Mouse (Mus musculus) inflammation-experienced regulatory T-cells, adult 6 months (primary cell): Measurements from ENCODE around the gene Susd1. TPM values are rescaled to one million over a fixed set of nuclear protein-coding genes. Genes with fewer than 3 reads are reported as not detected.
A peak's percentile ranks its signal among the peaks of the same experiment; 100 is the strongest.

ENCODE experiments used
- ATAC-seq: one replicate; pipeline ENCODE4 v1.8.0; 2017
- polyA plus RNA-seq, 3 experiments: library from polyadenylated mRNA; unstranded; fragments of 100-300 nt; shearing (Covaris generic); gene quantifications; one replicate each; pipeline ENCODE4 v1.2.1; 2017

Gene Susd1
- polyA plus RNA-seq, result 1 to 10 TPM in 1 of 3 experiments, under 1 TPM in 1, not detected in 1; 0.82 to 1.3 TPM

DNA sequence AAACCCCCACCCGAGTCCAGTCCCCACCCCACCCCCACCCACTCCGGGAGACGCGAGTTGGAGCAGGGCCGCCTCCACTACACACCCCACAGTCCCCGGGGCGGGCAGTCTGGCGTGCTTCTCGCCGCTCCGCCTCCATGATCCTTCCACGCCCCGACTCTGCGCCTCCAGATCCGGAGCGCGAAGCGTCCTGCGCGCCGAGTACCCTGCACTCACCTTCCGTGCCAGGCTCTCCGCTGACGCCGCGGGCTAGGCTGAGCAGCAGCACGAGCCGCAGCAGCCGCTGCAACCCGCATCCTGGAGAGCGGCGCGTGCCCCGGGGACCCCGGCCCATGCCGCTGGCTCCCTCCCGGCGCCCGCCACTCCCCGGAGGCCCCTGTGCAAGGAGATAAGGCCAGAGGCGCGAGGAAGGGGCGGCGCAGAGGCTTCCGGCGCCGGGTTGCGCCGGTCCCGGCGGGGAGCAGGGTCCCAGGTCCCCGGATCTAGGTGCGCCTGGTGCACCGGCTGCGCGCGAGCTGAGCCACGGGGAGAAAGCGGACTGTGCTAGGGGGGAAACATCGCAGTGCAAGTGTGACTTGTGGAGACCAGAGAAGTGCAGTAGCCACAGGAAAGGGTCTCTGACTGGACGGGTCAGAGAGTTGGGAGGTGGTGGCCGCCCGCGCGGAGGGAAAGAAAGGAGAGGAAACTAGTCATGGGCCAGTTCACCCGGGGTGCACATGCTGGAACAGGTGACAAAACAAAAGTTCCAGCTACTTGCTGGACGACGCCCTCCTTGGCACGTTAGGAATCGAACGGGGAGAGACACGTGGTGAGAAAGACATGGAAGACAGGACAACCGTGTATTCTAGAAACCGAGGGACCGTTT is at the start of gene Susd1:
Susd1 (minus strand) TSS at position 644 of the 865 bp plus-strand sequence.
- ATAC-seq, result peak; percentile 43

DNA sequence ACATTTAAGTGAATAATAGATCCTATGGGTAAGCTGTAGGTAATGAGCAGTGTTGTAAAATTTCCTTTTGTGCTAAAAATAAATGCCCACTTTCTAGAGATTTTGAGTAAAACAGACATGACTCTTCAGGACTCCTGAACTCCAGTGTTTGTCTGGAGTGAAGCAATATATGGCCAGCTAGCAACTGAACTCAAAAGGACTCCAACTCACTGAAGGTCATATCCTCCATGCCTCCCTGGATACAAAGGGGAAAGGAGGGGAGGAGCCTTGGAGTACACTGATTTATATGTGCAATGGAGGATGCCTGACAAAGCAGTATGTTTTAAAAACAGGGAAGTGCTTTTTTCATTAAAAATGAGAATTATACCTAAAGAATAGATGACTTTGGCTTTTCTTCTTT is 32.9 kb upstream of the Susd1 start:
- no peak for ATAC-seq

- no peak for ATAC-seq
These were observed 27.0 kb upstream of the Susd1 start for GRCm38 (mm10) chr4:59465449-59465848.

- no peak for ATAC-seq
These were observed 26.2 kb upstream of the Susd1 start for GRCm38 (mm10) chr4:59464661-59465060.

GRCm38 (mm10) chr4:59462494-59462893 is 24.1 kb upstream of the Susd1 start:
- no peak for ATAC-seq

DNA sequence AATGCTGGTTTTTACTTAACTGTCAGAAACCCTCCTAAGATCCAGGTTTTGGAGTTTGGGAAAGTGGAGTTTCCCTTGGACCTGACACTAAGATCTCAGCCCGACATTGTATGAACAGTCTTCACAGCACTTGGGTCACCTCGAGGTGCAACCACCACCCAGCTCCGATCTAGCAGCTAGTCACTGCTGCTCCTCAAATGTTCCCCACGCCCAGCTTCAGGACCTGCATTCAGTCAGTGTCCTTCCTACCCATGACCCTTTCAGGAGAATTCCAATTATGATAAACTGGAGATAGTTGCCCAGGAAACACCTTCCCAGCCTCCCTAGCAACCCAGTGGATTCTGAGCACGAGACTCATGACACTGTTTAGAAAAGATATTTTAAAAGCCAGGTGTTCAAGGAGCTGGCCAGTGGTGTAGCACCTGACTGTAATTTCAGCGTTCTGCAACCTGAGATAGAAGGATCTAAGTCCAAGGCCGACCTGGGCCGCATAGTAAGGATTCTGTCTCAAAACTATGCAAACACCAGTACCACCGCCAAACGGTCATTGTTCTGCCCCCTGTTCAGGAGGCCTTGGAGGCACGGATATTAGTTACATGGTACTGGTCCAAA is 22.8 kb upstream of the Susd1 start:
- ATAC-seq, result no peak

GRCm38 (mm10) chr4:59459216-59459955 is 21.0 kb upstream of the Susd1 start:
- ATAC-seq, result no peak

DNA sequence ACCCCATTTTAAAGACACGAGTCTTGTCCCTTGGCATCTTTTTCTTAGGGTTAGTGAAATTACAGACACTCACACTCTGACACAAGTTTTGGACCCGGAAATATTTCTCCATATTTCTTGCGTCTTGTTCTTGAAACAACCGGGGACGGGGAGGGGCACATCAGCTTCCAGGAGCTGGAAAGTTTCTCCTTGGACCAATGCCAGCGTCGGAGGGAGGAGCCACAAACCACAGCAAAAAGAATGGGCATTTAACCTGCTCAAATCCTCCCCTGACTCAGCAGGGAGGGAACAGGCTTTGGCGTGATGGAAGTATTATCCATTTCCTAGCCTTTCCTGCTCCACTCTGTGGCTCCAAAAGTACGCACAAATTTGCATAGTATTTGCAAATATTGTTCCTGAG is 19.5 kb upstream of the Susd1 start:
- no peak for ATAC-seq

DNA sequence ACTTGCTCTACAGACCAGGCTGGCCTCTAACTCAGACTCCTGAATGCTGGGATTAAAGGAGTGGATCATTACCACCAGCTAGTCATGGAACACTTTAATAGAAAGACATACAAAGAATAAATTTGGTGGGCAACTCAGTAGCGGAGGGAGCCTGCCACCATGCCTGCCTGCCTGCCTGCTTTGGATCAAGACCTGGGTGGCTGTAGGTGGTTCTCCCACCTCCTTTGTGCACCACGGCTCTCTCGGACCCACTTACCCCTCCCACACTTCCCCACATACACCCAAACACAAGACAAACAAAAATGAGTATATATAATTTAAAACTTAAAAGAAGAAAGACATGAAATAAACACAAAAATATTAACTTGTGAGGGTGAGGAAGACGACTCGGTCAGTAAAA is 18.7 kb upstream of the Susd1 start:
- ATAC-seq, result no peak

DNA sequence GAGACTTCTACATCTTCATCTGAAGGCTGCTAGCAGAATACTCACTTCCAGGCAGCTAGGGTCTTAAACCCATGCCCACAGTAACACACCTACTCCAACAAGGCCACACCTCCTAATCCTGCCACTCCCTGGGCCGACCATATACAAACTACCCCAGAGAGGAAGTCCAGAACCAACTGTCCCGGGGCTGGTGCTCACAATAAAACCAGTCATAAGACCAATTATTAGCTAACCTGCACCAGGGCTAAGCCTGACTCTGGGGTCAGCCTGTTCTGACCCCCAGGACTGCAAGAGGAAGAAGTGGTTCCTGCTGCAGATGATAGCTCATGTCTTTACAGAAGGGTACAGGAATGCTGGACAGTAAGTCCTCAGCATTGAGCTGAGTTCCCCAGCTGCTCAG is 17.0 kb upstream of the Susd1 start:
- ATAC-seq, result no peak

GRCm38 (mm10) chr4:59454046-59454445 is 15.6 kb upstream of the Susd1 start:
- ATAC-seq, result no peak

DNA sequence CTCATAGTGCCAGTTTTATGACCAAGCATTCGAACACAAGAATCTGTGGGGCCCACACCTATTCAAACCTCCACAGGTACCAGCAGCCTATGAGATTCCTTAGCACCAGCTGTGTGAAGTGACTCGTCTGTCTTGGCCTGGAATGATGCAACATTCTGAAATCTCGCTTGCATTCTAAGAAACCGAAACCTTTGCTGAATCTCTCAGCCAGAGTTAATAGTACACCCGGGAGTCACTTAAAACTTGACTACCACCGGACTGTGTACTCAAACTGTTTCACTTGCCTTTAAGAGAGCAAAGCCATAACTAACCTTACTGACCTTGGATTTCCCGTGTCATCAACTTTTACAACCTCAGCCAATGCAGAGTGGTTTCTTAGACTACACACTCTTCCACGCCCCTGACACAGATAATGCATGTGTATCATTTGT is 14.1 kb upstream of the Susd1 start:
- no peak for ATAC-seq

GRCm38 (mm10) chr4:59450906-59451305 is 12.5 kb upstream of the Susd1 start:
- ATAC-seq, result no peak

- ATAC-seq, result no peak
These were observed 11.9 kb upstream of the Susd1 start for GRCm38 (mm10) chr4:59450234-59450854.

DNA sequence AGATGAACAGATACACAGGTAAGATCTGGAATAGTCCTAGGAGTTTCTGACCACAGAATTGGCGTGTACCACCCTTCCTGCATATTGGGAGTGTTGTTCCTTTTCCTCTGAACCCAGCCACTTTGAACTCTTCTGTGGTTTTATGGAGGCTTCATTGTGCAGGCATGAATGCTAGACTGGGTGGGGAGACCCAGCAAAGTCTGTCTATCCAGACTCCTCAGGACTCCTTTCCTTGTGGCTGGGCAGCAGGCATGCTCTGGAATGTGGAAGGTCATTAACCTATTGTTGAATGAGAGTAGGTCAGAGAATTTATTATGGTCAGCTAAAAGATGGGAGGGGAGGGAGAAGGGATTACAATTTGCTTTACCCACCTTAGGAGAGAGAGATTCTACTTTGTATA is 8.9 kb upstream of the Susd1 start:
- ATAC-seq, result no peak

GRCm38 (mm10) chr4:59445516-59445915 is 7.1 kb upstream of the Susd1 start:
- no peak for ATAC-seq

DNA sequence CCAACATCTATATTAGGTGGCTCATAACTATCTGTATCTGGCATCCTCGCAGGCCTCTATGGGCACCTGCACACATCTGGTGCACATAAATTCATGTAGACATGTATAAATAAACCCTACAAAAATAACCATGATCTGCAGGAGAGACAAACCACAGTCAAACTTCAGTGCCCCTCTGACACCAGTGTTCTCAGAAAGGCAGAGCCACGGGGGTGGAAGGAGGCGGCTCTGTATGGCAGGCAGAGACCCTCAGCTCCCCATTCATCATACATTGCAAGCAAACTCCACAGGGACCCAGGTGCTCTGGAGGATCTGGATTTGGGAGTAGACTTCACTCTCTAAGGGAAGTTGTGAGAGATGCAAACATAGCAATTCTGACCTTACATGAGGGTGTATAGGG is 6.6 kb upstream of the Susd1 start:
- ATAC-seq, result no peak

DNA sequence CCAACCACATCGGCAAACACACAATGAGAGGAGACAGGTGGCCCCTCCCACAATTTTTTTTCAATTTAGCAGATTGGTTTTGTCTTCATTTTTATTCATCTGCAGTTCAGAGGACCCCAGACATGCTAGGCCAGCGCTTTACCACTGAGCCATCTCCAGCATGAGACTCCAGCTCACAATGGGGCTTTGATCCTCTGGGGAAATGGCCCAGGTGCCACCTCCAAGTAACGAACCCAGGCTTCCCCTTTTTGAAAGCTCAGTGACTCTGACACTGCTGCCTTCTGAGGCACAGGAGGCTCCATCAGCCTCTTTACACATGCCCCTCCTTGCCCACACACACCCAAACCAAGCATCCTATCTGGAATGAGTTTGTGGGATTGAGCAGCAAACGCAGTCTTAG is 5.7 kb upstream of the Susd1 start:
- no peak for ATAC-seq

DNA sequence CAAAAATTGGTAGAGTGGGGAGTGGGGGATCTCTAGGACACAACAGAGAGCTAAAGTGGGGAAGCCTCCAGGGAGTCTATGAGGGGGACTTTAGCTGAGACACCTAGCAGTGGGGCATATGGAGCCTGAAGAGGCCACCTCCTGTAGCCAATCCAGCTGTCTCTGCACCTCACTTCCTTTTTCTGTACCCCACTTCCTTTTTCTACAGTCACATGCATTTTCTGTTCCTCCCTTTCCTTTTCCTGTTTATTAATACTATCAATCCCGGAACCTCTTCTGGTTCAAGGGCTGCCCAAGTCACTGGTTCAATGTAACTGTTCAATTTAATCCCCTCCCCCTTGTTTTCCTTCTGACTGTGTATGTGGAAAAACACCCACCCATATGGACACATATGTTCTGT is 2.8 kb upstream of the Susd1 start:
- no peak for ATAC-seq

- no peak for ATAC-seq
These were observed 1.5 kb upstream of the Susd1 start for GRCm38 (mm10) chr4:59439960-59440359.

GRCm38 (mm10) chr4:59439041-59439440 is 608 bp upstream of the Susd1 start:
- no peak for ATAC-seq

DNA sequence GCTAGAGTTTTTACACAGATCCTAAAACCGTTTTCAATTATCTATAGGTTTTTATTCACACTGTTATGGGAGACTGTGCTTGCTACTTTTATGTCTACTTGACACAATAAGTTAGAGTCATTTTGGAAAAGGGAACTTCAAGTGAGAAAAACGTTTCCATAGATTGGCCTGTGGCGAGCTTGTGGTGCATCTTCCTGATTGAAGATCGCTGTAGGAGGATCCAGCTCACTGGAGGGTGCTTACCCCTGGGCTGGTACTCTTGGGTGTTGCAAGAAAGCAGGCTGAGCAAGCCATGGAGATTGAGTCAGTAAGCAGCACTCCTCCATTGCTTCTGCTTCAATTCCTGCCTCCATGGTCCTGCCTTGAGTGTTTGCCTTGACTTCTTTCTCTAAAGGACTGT is 2.5 kb downstream of the Susd1 start:
- no peak for ATAC-seq

DNA sequence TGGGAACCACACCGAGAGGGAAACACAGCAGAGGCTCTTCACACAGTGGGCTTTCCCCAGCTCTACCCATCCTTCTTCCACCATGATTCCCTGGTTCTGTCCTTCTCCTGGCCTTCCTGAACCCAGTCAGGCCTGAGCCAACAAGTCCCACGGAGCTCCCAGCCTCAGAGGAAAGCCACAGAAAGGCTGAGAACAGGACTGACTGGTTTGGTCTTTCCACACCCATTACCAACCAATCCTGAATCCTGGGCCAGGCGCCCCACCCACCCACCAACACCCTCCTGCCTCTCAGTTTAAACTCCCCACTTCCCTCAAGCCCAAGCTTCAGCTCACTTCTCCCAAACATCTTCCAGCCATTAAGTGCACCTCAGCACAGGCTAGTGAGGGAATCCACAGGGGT is 4.4 kb downstream of the Susd1 start:
- ATAC-seq, result no peak
